Mouse (Mus musculus): ENCODE results near the gene March9. TPM values are rescaled to one million over a fixed set of nuclear protein-coding genes. Genes with fewer than 3 reads are reported as not detected.

March9 gene
- total RNA-seq, 1 experiment, result 4.6 TPM

DNA sequence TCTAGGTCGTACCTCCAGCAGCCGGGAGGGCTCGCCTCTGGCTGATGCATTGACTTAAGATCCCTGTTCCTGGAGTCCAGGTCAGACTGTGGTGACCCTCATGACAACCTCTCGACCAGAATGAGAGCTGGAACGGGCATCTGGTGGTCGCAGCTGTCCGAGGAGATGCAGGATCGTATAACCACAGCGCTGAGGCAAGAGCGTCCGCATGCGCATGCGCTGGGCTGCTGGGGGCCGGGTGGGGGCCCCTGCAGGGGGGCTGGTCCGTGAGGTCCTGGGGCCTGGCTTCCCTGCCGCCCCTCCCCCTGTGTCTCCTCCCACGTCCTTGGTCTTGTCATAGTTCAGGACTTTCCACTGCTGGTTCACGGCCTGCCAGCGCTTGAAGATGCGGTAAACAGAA, 3.5 kb downstream of the March9 start:
- H3K36me3 ChIP-seq (ENCODE audit: control insufficient read depth, insufficient read depth, low read length, poor library complexity, severe bottlenecking), result peaks cover 12% of the 10 kb centered on the region; the same call in 1 of the 2 replicates
- DNase-seq (ENCODE audit: low read depth, low spot score), result no peak
- peaks cover 0 to 21% of the 10 kb centered on the region in 2 experiments; a peak in 1 of 4 replicates for H3K4me1 ChIP-seq (ENCODE audit: control insufficient read depth in 2 of 2, insufficient read depth in 2 of 2, low read length in 2 of 2, poor library complexity in 1 of 2)
- in situ Hi-C loops (cut with MboI; ENCODE audit: low sequenced_read_pairs in 2 of 2, unreplicated experiment in 2 of 2), result no loop called here
- H3K9ac ChIP-seq (ENCODE audit: insufficient read depth, low read depth, low read length, poor library complexity, severe bottlenecking), result no peak overlapping the region
- TF ChIP-seq ZNF384 (IDR thresholded peaks at IDR 0.05; ENCODE audit: low read depth, low read length), result no peak
- TF ChIP-seq MAFK (IDR thresholded peaks at IDR 0.05; ENCODE audit: insufficient read depth, low read depth, low read length), result no peak
- TF ChIP-seq CHD2 (IDR thresholded peaks at IDR 0.05; ENCODE audit: low read depth, low read length), result no peak
- TF ChIP-seq HCFC1 (IDR thresholded peaks at IDR 0.05; ENCODE audit: borderline replicate concordance, insufficient read depth, low read length), result no peak
- no peak for TF ChIP-seq ZC3H11A (IDR thresholded peaks at IDR 0.05; ENCODE audit: borderline replicate concordance, low read depth, low read length)
- H3K9me3 ChIP-seq (ENCODE audit: control insufficient read depth, insufficient read depth, low read depth, low read length), result no peaks in the 10 kb centered on the region
- H3K27ac ChIP-seq (ENCODE audit: insufficient read depth, low read depth, low read length, poor library complexity, severe bottlenecking), result no peak overlapping the region
- no peak overlapping the region for H3K4me3 ChIP-seq (ENCODE audit: insufficient read depth in 1 of 2, low read depth in 1 of 2, low read length in 2 of 2, poor library complexity in 1 of 2, severe bottlenecking in 1 of 2)

- TF ChIP-seq HCFC1 (IDR thresholded peaks at IDR 0.05; ENCODE audit: borderline replicate concordance, insufficient read depth, low read length) (no peak), CHD2 (IDR thresholded peaks at IDR 0.05; ENCODE audit: low read depth, low read length) (no peak), MAFK (IDR thresholded peaks at IDR 0.05; ENCODE audit: insufficient read depth, low read depth, low read length) (no peak), ZC3H11A (IDR thresholded peaks at IDR 0.05; ENCODE audit: borderline replicate concordance, low read depth, low read length) (no peak), ZNF384 (IDR thresholded peaks at IDR 0.05; ENCODE audit: low read depth, low read length) (no peak)
- no peaks in the 10 kb centered on the region for H3K9me3 ChIP-seq (ENCODE audit: control insufficient read depth, insufficient read depth, low read depth, low read length)
- in situ Hi-C loops (cut with MboI; ENCODE audit: low sequenced_read_pairs in 2 of 2, unreplicated experiment in 2 of 2), result no loop called here
Observed at GRCm38 (mm10) chr10:127055406-127055805, 4.6 kb downstream of the March9 start.

GRCm38 (mm10) chr10:127054646-127055045, 5.3 kb downstream of the March9 start:
- DNase-seq (ENCODE audit: low read depth, low spot score), result no peak
- Histone ChIP-seq H3K9ac (ENCODE audit: insufficient read depth, low read depth, low read length, poor library complexity, severe bottlenecking) (no peak overlapping the region), H3K4me1 (ENCODE audit: control insufficient read depth in 2 of 2, insufficient read depth in 2 of 2, low read length in 2 of 2, poor library complexity in 1 of 2) (peaks cover 0 to 18% of the 10 kb centered on the region in 2 experiments; a peak in 1 of 4 replicates), H3K9me3 (ENCODE audit: control insufficient read depth, insufficient read depth, low read depth, low read length) (no peaks in the 10 kb centered on the region), H3K4me3 (ENCODE audit: insufficient read depth in 1 of 2, low read depth in 1 of 2, low read length in 2 of 2, poor library complexity in 1 of 2, severe bottlenecking in 1 of 2) (no peak overlapping the region), H3K27ac (ENCODE audit: insufficient read depth, low read depth, low read length, poor library complexity, severe bottlenecking) (no peak overlapping the region), H3K36me3 (ENCODE audit: control insufficient read depth, insufficient read depth, low read length, poor library complexity, severe bottlenecking) (peaks cover 12% of the 10 kb centered on the region; the same call in 1 of the 2 replicates)
- in situ Hi-C loops (cut with MboI; ENCODE audit: low sequenced_read_pairs in 2 of 2, unreplicated experiment in 2 of 2), result no loop called here
- TF ChIP-seq ZC3H11A (IDR thresholded peaks at IDR 0.05; ENCODE audit: borderline replicate concordance, low read depth, low read length), result no peak
- no peak for TF ChIP-seq HCFC1 (IDR thresholded peaks at IDR 0.05; ENCODE audit: borderline replicate concordance, insufficient read depth, low read length)
- TF ChIP-seq CHD2 (IDR thresholded peaks at IDR 0.05; ENCODE audit: low read depth, low read length), result no peak
- no peak for TF ChIP-seq ZNF384 (IDR thresholded peaks at IDR 0.05; ENCODE audit: low read depth, low read length)
- no peak for TF ChIP-seq MAFK (IDR thresholded peaks at IDR 0.05; ENCODE audit: insufficient read depth, low read depth, low read length)

More at GRCm38 (mm10) chr10:127055406-127055805, 4.6 kb downstream of the March9 start:
- peaks cover 12% of the 10 kb centered on the region; the same call in 1 of the 2 replicates for H3K36me3 ChIP-seq (ENCODE audit: control insufficient read depth, insufficient read depth, low read length, poor library complexity, severe bottlenecking)
- no peak overlapping the region for H3K27ac ChIP-seq (ENCODE audit: insufficient read depth, low read depth, low read length, poor library complexity, severe bottlenecking)
- peaks cover 0 to 18% of the 10 kb centered on the region in 2 experiments; a peak in 1 of 4 replicates for H3K4me1 ChIP-seq (ENCODE audit: control insufficient read depth in 2 of 2, insufficient read depth in 2 of 2, low read length in 2 of 2, poor library complexity in 1 of 2)
- H3K9ac ChIP-seq (ENCODE audit: insufficient read depth, low read depth, low read length, poor library complexity, severe bottlenecking), result no peak overlapping the region
- no peak overlapping the region for H3K4me3 ChIP-seq (ENCODE audit: insufficient read depth in 1 of 2, low read depth in 1 of 2, low read length in 2 of 2, poor library complexity in 1 of 2, severe bottlenecking in 1 of 2)
- DNase-seq (ENCODE audit: low read depth, low spot score), result no peak

GRCm38 (mm10) chr10:127050119-127050474, 9.9 kb downstream of the March9 start:
- Histone ChIP-seq H3K36me3 (ENCODE audit: control insufficient read depth, insufficient read depth, low read length, poor library complexity, severe bottlenecking) (peaks cover 4% of the 10 kb centered on the region), H3K9ac (ENCODE audit: insufficient read depth, low read depth, low read length, poor library complexity, severe bottlenecking) (no peak overlapping the region), H3K9me3 (ENCODE audit: control insufficient read depth, insufficient read depth, low read depth, low read length) (no peaks in the 10 kb centered on the region), H3K4me3 (ENCODE audit: insufficient read depth in 1 of 2, low read depth in 1 of 2, low read length in 2 of 2, poor library complexity in 1 of 2, severe bottlenecking in 1 of 2) (no peak overlapping the region; a peak in 1 of 4 replicates), H3K4me1 (ENCODE audit: control insufficient read depth in 2 of 2, insufficient read depth in 2 of 2, low read length in 2 of 2, poor library complexity in 1 of 2) (peaks cover 0 to 7% of the 10 kb centered on the region in 2 experiments; a peak in 1 of 4 replicates), H3K27ac (ENCODE audit: insufficient read depth, low read depth, low read length, poor library complexity, severe bottlenecking) (no peak overlapping the region)
- in situ Hi-C loops (cut with MboI; ENCODE audit: low sequenced_read_pairs in 2 of 2, unreplicated experiment in 2 of 2), result no loop called here
- no peak for DNase-seq (ENCODE audit: low read depth, low spot score)
- TF ChIP-seq HCFC1 (IDR thresholded peaks at IDR 0.05; ENCODE audit: borderline replicate concordance, insufficient read depth, low read length) (no peak), ZC3H11A (IDR thresholded peaks at IDR 0.05; ENCODE audit: borderline replicate concordance, low read depth, low read length) (no peak), CHD2 (IDR thresholded peaks at IDR 0.05; ENCODE audit: low read depth, low read length) (no peak), ZNF384 (IDR thresholded peaks at IDR 0.05; ENCODE audit: low read depth, low read length) (no peak), MAFK (IDR thresholded peaks at IDR 0.05; ENCODE audit: insufficient read depth, low read depth, low read length) (no peak)

Data from ES-E14 (cell line).